Mouse (Mus musculus): ENCODE results near the gene Grin2d. TPM values are rescaled to one million over a fixed set of nuclear protein-coding genes. Genes with fewer than 3 reads are reported as not detected.

Grin2d gene
- polyA plus RNA-seq, 1 experiment from 2014 or later: 0.33 TPM

DNA sequence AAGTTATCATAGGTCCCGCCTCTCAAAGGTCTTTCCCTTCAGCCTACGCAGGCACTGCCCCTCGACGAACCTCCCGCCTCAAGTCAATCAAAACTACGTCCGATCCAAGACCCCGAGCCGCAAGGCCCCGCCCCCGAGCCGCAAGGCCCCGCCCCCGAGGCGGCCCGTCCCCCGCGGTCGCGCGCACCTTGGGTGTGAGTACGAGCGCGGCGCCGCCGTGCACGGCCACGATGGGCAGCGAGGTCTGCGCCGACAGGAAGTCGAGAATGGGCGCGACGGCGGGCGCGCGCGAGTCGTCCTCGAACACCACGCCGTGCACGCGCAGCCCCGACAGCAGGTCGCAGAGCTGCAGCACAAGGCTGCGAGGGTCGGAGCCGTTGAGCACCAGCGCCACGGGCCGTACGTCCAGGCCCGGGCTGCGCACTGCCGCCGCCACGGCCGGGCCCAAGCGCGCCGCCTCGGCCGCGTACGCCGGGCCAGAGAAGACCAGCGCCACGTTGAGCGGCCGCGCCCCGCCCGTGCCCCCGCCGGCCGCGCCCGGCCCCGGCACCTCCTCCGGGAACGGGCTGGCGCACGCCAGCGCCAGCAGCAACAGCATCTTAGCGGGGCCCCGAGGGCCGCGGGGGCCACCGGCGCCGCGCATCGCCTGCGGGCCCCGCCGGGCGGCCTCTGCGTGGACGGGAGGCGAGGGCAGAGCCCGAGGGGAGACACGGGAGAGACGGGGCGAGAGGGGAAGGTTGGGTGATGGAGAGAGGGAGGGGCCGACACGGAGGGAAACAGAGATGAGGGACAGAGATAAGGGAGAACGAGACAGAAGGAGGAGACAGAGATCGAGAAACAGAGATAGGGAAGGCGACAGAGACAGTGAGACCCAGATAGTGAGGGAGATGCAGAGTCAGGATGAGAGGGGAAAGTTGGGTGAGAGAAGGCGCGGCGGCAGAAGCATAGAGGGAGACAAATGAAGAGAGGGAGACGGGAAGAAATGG lies 12.0 kb downstream of the Grin2d start:
- Histone ChIP-seq H3K36me3 (no peaks in the 10 kb centered on the region), H3K27ac (peak overlapping the region; percentile 92), H3K9me3 (no peaks in the 10 kb centered on the region), H3K4me3 (peak overlapping the region; percentile 72), H3K27me3 (ENCODE audit: insufficient read depth, poor library complexity, severe bottlenecking) (peaks cover 90% of the 10 kb centered on the region), H3K4me1 (replicated peaks) (peaks cover 57% of the 10 kb centered on the region)
- DNase-seq (ENCODE audit: low spot score): peak; percentile 92
- 1% methylated on average over 117 of the region's 117 CpGs for WGBS

DNA sequence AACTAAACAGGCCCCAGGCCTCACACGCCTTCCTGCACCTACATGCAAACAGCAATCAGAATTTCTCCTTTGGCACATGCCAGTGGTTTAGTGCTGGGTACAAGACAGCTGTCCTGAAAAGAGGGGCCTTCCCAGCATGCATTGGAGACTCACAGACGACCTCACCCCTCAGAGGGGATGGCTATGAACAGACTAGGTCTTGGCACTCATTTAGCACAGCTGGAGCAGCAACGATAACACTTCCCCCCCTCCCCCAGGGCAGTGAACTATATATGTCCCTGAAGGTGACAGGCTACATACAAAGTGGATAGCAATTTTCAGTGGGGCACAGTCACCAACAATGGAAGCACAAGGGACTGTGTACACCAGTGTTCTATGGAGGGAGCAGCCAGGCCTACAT lies 13.7 kb downstream of the Grin2d start:
- no peak for DNase-seq (ENCODE audit: low spot score)
- Histone ChIP-seq H3K4me3 (no peak overlapping the region), H3K36me3 (no peaks in the 10 kb centered on the region), H3K27me3 (ENCODE audit: insufficient read depth, poor library complexity, severe bottlenecking) (peaks cover 90% of the 10 kb centered on the region), H3K9me3 (no peaks in the 10 kb centered on the region), H3K4me1 (replicated peaks) (peaks cover 49% of the 10 kb centered on the region), H3K27ac (no peak overlapping the region)
- WGBS: 72% methylated on average over 3 of the region's 3 CpGs

DNA sequence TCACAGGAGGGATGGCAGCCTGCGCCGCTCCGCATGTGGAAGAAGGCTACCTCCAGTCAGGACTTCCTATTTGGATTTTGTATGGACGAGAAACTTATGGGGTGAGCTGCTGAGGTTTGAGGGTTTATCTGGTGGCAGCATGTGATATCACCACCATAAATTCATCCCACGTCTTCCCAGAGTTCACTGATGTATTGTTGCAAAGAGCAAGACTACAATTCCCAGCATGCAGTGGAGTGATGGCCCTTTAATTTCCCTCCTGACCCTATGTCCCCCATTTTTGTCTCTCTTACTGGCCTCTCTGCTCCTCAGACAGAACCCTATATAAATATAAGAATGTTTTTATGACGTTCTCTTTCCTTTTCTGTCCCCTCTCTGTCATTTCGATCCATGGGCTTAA lies 15.4 kb downstream of the Grin2d start:
- peaks cover 38% of the 10 kb centered on the region for H3K4me1 ChIP-seq (replicated peaks)
- H3K36me3 ChIP-seq: no peaks in the 10 kb centered on the region
- H3K4me3 ChIP-seq: no peak overlapping the region
- H3K27ac ChIP-seq: no peak overlapping the region
- no peaks in the 10 kb centered on the region for H3K9me3 ChIP-seq
- H3K27me3 ChIP-seq (ENCODE audit: insufficient read depth, poor library complexity, severe bottlenecking): peaks cover 90% of the 10 kb centered on the region
- WGBS: 89% methylated on average over 7 of the region's 7 CpGs
- no peak for DNase-seq (ENCODE audit: low spot score)

DNA sequence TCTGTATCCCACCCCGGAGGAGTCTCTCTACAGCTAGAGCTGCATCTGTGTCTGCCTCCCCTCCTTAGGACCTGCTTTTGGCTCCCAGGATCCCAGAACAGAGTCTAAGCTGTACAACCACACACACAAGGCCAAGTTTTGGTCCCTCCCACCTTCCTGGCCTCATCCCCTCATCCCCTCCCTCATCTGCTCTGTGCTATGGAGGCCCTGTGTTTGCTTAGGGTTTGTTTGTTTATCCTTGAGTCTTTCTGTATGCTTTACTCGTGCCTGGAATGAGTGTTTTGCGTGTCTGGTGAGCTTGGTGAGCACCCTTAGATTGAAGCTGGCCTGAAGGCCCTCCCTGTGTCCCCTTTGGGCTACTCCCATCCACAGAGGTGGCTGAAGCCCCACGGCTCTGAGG lies 19.2 kb downstream of the Grin2d start:
- Histone ChIP-seq H3K36me3 (no peaks in the 10 kb centered on the region), H3K4me1 (replicated peaks) (peaks cover 32% of the 10 kb centered on the region), H3K27ac (no peak overlapping the region), H3K4me3 (no peak overlapping the region), H3K27me3 (ENCODE audit: insufficient read depth, poor library complexity, severe bottlenecking) (peaks cover 88% of the 10 kb centered on the region), H3K9me3 (no peaks in the 10 kb centered on the region)
- DNase-seq (ENCODE audit: low spot score): no peak
- WGBS: 66% methylated on average over 4 of the region's 4 CpGs

DNA sequence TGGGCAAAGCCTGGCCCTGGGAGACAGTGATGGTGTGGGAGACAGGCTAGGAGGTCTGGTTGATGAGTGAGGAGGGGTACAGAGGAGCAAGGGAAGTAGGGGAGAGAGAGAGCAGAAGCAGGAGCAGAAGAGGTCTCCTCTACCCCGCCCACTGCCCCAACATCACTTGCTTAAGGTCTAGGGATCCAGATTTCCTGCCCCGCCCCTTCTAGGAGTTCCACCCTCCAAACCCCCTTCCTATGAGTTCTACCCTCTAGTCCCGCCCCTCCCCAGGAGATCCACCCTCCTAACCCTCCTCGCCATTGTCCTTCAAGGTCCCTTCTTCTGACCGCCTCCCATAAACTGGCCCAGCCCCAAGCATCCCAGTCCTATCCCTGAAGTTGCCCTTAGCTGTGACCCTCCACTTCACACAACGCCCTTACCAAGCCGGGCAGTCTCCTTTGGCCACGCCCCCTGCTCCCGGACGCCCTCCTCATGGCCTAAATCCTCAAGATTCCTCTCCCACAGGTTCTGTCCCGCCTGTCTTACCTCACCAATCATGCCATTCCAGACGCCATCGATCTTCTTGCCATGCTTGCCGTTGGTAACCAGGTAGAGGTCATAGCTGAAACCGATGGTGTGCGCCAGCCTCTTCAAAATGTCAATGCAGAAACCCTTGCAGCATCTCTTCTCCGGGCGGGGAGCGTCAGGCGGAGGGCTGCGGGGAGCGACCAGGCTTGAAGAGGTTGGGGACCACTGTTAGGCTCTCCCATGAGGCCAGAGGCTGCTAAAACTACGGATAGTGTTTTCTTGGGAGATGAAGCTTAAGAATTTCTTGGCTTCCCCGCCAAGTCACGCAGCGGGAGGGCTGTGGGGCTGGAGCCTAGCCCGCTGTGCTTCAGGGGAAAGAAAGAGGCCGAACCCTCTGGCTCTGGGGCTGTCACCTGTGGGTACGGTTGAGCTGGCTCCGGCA lies 21.0 kb downstream of the Grin2d start:
- H3K36me3 ChIP-seq: no peaks in the 10 kb centered on the region
- H3K27ac ChIP-seq: peak overlapping the region; percentile 54
- peaks cover 78% of the 10 kb centered on the region for H3K27me3 ChIP-seq (ENCODE audit: insufficient read depth, poor library complexity, severe bottlenecking)
- whole genome bisulfite sequencing: 3% methylated on average over 30 of the region's 30 CpGs
- peak overlapping the region; percentile 49 for H3K4me3 ChIP-seq
- H3K9me3 ChIP-seq: no peaks in the 10 kb centered on the region
- no peak for DNase-seq (ENCODE audit: low spot score)
- H3K4me1 ChIP-seq (replicated peaks): peaks cover 32% of the 10 kb centered on the region

DNA sequence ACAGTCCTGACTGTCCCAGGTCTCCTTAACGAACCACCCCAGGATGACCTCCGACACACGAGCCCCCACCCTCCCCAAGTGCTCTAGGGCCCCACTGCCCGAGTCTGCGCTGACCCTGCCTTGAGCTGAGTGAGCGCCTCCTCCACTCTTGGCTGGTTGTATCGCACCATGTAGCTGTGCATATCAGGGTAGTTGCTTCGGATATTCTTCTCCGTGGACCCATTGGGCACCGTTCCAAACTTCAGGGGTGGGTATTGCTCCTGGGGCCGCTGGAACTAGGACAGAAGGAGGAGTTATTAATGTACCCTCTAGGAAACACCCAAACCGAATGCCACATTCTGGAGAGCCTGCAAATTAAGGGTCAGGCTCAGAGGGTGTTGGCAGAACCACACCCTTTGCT lies 25.1 kb downstream of the Grin2d start:
- no peak overlapping the region for H3K4me3 ChIP-seq
- H3K9me3 ChIP-seq: no peaks in the 10 kb centered on the region
- peaks cover 25% of the 10 kb centered on the region for H3K4me1 ChIP-seq (replicated peaks)
- DNase-seq (ENCODE audit: low spot score): no peak
- no peaks in the 10 kb centered on the region for H3K36me3 ChIP-seq
- WGBS: 83% methylated on average over 12 of the region's 12 CpGs
- H3K27me3 ChIP-seq (ENCODE audit: insufficient read depth, poor library complexity, severe bottlenecking): peaks cover 63% of the 10 kb centered on the region
- H3K27ac ChIP-seq: no peak overlapping the region

DNA sequence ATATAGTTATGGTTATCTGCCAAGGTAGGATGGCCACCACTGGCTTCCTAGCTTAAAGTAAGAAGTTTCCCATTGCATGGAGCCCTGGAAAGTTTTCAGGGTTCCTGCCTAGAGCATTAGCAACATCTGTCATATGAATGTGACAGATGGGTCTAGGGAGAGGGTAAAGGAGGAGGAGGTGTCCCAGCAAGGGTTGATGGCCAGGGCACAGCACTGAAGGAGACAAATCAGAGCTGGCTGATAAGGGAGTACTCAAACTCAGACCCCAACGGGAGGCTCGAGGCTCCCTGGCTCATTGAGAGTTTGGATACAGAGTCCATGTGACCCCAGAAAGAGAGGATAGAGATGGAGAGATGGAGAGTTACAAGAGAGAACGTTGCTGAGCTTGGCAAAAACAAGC lies 27.5 kb downstream of the Grin2d start:
- WGBS: 73% methylated on average over 3 of the region's 3 CpGs

DNA sequence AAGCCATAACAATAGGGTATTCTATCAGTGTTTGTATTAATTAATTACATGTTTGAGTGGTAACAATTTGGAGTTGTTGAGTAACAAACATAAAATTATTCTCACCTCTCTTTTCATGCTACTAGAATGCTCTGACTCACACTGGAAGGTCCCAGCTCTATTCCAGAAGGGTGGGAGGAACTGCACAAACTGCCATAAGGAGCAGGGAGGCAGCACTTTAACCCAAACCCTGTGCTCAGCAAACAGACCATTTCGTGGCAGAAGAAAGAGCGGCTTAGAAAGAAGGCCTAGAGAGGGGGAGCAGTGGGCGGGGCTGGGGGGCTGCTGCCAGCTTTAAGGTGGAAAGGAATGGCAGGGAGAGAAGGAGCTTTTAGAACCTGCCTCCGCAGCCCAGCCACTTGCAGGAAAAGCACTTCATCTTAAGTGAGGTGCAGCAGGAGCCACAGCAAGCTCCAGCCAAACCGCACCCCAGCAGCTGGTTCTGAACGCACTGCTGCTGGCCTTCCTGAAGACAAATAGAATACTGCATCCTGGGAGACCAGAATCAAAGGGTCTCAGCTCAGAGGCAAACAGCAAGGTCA lies 29.6 kb downstream of the Grin2d start:
- Histone ChIP-seq H3K4me3 (no peak overlapping the region), H3K27ac (no peak overlapping the region), H3K27me3 (ENCODE audit: insufficient read depth, poor library complexity, severe bottlenecking) (peaks cover 31% of the 10 kb centered on the region; the same call in 1 of the 2 replicates), H3K36me3 (no peaks in the 10 kb centered on the region), H3K4me1 (replicated peaks) (peaks cover 9% of the 10 kb centered on the region; the same call in 1 of the 2 replicates), H3K9me3 (no peaks in the 10 kb centered on the region)
- WGBS: 15% methylated on average over 6 of the region's 6 CpGs
- no peak for DNase-seq (ENCODE audit: low spot score)

More for the DNA sequence above, 27.5 kb downstream of the Grin2d start:
- peaks cover 45% of the 10 kb centered on the region for H3K27me3 ChIP-seq (ENCODE audit: insufficient read depth, poor library complexity, severe bottlenecking)
- H3K4me3 ChIP-seq: no peak overlapping the region
- H3K4me1 ChIP-seq (replicated peaks): peaks cover 9% of the 10 kb centered on the region; the same call in 1 of the 2 replicates
- H3K9me3 ChIP-seq: no peaks in the 10 kb centered on the region
- no peaks in the 10 kb centered on the region for H3K36me3 ChIP-seq
- no peak for DNase-seq (ENCODE audit: low spot score)
- H3K27ac ChIP-seq: no peak overlapping the region

DNA sequence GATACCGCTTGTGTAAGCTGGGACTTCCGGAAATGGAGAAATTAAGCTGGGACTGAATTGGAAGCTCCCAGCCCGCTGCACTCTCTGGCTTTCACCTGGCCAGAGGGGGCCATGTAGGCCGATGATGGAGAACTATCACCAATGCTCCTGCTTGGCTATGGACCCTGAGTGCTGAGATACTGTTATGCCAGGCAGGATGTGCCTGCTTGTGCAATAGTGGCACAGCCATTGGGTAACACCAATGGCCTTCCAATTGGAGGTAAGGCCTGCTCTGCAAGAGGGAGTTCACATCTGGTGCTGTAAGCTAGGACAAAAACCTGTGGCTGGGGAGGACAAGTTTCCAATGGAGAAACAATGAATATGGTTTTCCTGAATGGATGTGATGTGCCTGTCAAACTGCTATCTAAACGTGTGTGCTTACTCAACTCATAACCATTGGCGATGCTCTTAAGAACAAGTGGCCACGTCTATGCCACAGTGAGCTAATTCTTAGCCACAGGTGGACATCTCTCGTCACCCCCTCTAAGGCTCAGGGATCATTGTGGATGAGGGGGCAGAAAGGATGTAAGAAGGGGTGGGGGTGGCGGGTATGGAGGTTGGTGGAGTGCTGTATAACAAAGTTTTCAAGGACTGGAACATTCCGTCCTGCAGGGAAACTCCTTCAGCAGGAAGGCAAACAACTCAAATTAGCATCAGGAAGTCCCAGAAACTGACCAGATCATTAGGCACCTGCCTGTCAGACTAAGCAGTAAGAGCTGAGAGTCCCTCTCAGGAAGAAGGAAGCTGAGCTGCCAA lies 35.0 kb downstream of the Grin2d start:
- no peaks in the 10 kb centered on the region for H3K36me3 ChIP-seq
- peaks cover 19% of the 10 kb centered on the region for H3K27me3 ChIP-seq (ENCODE audit: insufficient read depth, poor library complexity, severe bottlenecking)
- H3K4me3 ChIP-seq: no peak overlapping the region
- WGBS: 86% methylated on average over 10 of the region's 10 CpGs
- no peak overlapping the region for H3K27ac ChIP-seq
- H3K9me3 ChIP-seq: no peaks in the 10 kb centered on the region
- DNase-seq (ENCODE audit: low spot score): no peak
- 0 out of 2 replicates have a peak, but pooled peaks cover 2% of the 10 kb centered on the region for H3K4me1 ChIP-seq (replicated peaks)

DNA sequence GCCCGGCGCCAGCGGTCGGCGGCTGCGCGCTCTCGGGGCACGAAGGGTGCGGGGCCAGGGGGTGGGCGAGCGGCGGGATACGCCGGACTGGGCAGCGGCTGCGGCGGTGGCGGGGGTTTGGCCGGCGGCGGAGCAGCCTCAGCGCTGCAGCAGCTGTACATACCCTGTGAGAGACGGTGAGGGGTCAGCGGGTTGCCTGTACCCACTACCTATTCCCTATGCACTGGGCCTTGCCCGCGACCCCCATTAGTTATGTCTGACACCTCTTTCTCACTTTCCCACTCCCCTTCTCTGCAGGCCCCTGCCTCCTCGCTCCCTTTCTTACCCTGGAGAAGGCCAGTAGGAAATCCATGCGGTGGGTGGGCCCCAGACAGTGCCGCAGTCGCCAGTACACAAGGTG lies 44.3 kb downstream of the Grin2d start:
- no peak for DNase-seq (ENCODE audit: low spot score)
- Histone ChIP-seq H3K27ac (0 out of 2 replicates have a peak overlapping the region, but pooled peaks have one; percentile 6), H3K9me3 (0 out of 2 replicates have a peak, but pooled peaks cover 2% of the 10 kb centered on the region)

DNA sequence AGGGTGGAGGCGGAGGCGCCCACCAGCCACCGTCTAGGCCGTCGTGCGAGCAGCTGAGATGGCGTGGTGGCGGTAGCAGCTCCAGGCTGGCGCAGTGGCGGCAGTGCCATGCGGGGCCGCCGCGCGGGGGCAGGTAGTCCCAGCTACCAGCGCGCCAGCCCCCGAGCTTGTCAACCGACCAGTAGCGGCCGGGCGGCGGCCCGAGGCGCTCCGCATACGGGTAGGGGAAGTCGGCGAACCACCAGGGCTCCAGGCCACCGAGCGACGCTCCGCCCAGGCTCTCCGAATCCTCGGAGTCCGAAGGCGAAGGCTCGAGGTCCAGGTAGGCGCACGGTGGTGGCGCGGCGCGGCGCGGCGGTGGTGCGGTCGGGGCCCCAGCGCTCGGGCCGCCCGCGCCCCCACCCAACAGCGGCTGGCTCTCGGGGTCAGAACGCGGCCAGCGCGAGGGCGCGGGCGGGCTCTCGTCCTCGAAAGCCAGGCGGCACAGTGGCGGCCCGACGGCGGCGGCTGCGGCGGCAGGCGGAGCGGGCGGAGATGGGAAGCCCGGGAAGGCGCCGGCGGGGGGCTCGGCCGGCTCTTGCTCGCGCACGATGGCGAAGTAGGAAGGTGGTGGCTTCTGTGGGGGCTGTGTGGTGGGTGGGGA lies 44.9 kb downstream of the Grin2d start:
- WGBS: 3% methylated on average over 86 of the region's 86 CpGs
- Histone ChIP-seq H3K27me3 (ENCODE audit: insufficient read depth, poor library complexity, severe bottlenecking) (peaks cover 69% of the 10 kb centered on the region), H3K4me1 (replicated peaks) (peaks cover 39% of the 10 kb centered on the region), H3K27ac (peak overlapping the region; percentile 6; the same call in 1 of the 2 replicates), H3K9me3 (0 out of 2 replicates have a peak, but pooled peaks cover 2% of the 10 kb centered on the region), H3K36me3 (peaks cover 16% of the 10 kb centered on the region), H3K4me3 (peak overlapping the region; percentile 41)
- no peak for DNase-seq (ENCODE audit: low spot score)

More for the DNA sequence above, 44.3 kb downstream of the Grin2d start:
- Histone ChIP-seq H3K27me3 (ENCODE audit: insufficient read depth, poor library complexity, severe bottlenecking) (peaks cover 69% of the 10 kb centered on the region), H3K4me1 (replicated peaks) (peaks cover 39% of the 10 kb centered on the region), H3K4me3 (peak overlapping the region; percentile 41), H3K36me3 (peaks cover 9% of the 10 kb centered on the region)
- 3% methylated on average over 31 of the region's 31 CpGs for WGBS
